Mouse (Mus musculus) right cerebral cortex, postnatal 25 days (tissue): Measurements from ENCODE around the gene Rerg.
"Not testable (repeated sequence)": the region's sequence is repeated elsewhere in the genome, so short reads cannot be mapped to it uniquely, and the experiment has no call there.

Experiments used
- DNase-seq: peaks from one replicate; pipeline ENCODE4 v3.0.0; 2022

Rerg gene

DNA sequence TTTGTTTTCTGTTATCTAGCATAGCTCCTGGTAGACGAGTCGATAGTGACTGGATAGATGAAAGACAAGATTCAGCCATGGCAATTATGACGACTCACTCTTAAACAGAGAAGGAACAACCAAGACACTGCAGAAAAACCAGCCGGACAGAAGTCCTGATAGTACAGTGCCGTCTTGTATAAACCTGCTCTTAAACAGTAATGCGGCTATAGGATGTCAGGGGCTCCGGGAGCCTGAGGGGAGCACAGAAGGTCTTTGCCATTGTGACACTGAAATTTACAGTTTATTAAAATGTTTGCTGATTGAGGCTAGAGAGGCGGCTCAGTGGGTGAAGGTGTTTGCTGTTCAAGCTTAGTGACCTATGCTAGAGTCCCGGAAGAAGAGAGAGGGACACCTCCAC, 98.8 kb downstream of the Rerg start:
- no peak for DNase-seq

DNA sequence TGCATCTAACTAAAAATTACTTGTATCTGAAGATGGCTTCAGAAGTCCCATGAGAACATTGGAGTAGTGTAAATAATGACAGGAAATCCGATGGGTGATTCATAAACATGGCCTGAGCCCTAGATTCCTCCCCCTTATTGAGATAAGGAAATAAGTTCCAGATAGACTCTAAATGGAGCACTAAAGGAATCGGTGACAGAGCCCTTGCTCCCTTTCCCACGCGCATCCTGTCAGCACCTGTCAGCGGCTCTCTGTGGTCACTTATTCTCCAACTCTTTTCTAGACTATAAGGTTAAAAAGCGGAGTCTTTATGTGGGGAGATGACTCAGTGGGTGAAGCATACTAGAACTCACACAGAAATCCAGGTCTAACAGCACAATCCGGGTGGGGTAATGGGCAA, 104.8 kb downstream of the Rerg start:
- no peak for DNase-seq

GRCm38 (mm10) chr6:137064786-137065185, 105.5 kb downstream of the Rerg start:
- DNase-seq, result no peak

GRCm38 (mm10) chr6:137063239-137063940, 106.9 kb downstream of the Rerg start:
- no peak for DNase-seq

- DNase-seq, result no peak
These were observed 108.3 kb downstream of the Rerg start for GRCm38 (mm10) chr6:137061880-137062531.

DNA sequence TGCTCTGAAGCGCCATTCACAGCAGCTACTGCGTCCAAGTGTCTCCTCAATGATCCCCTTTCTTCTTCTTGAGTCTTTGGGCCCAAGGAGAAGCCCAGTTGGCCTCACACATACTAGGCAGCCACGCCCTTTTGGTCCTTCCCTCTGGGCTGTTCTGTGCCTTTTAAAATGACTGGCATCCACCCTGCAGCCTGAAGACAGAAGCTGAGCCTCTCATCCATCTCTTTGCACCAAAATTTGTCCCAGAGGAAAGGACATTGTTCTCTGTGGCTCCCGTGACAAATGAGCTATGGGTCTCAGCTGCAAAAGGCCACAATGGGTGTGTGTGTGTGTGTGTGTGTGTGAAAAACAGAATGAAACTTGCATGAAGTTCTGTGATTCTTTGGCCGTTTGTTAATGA, 109.7 kb downstream of the Rerg start:
- DNase-seq, result no peak

DNA sequence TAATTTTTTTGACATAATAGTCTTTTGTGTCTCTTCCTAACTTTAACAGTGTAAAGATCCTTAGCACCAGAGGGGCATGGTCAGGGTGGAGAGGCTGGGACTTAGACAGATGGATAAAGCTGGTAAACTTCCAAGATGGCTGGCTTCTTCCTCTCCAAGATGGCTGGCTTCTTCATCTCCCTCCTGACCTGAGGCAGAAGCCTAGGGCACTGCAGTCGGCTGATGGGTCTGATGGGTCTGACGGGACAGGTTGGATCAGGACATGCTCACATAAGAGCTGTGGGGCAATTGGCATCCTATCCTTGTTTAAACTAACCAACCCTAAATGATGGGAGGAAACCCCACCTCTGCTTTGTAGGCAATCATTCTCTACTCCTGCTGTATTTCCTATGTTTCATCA, 112.0 kb downstream of the Rerg start:
- DNase-seq, result no peak

GRCm38 (mm10) chr6:137054073-137054472, 116.2 kb downstream of the Rerg start:
- no peak for DNase-seq

DNA sequence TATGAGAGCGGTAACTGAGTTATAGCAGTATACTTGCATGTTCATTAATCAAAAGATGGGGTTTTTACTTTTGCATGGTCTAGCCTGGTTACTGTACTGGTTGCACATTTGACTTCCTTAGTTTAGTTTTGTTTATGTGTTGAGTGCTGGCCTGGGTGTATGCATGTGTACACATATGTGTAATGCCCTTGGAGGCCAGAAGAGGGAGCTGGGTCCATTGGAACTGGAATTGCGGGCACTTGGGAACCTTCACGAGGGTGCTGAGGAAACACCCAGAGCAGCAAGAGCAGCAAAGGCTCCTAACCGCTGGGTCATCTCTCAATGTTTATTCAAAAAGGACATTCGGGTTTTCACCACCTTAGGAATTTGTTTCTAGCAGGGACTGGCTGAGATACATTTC, 116.8 kb downstream of the Rerg start:
- no peak for DNase-seq

- DNase-seq, result no peak
These were observed 117.3 kb downstream of the Rerg start for GRCm38 (mm10) chr6:137053006-137053405.

- DNase-seq, result no peak
These were observed 123.3 kb downstream of the Rerg start for GRCm38 (mm10) chr6:137047036-137047435.

- DNase-seq, result no peak
These were observed 125.2 kb downstream of the Rerg start for GRCm38 (mm10) chr6:137045011-137045504.

GRCm38 (mm10) chr6:137035611-137036395, 134.5 kb downstream of the Rerg start:
- DNase-seq, result not testable (repeated sequence)

GRCm38 (mm10) chr6:137030611-137031097, 139.6 kb downstream of the Rerg start:
- DNase-seq, result no peak

DNA sequence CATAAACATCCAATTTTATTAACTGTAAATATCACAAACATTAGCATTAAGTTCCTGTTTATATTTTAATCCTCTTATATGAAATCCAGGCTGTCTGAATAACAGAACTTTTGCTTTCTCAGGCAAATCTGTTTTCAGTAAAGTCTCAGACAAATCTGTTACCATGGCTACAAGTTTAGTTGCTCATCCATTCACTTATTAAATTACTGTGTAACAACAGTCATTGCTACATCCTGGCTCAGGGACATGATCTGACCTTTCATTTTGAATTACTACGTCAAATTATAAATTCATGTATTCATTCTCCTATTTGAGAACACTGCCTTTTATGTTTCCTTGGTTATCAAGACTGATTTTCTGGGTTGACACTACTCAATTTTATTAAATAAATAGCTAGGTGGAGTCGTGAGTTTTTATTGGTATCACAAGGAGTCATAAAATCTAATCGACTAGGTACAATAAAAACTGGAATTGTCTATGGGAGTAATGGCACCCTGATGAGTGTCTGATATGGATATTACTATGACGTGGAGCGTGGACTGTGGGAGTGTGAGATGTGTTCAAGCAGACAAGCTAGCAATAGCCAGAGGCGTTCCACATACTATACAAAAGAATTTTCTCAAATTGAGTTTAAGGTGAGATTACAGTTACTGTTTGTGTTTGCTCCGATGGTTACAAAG, 140.2 kb downstream of the Rerg start:
- DNase-seq, result no peak

DNA sequence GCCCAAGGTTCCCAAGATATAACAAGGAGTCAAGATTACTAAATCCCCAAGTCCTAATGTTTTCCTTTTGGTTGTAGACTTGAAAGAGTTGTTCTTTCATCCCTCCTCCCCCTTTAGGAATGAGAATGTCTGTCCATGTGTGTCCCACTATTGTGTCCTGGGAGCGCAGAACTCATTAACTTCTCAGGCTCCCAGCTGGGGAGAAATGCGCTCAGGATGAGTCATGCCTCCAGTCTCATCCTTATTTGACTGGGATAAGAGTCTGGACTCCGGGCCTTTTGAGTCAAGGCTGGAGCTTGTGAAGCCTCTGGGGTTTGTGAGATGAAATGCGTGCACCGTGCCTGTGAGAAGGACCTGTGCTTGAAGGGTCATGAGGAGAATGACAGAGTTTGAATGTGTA, 144.8 kb downstream of the Rerg start:
- DNase-seq, result no peak

DNA sequence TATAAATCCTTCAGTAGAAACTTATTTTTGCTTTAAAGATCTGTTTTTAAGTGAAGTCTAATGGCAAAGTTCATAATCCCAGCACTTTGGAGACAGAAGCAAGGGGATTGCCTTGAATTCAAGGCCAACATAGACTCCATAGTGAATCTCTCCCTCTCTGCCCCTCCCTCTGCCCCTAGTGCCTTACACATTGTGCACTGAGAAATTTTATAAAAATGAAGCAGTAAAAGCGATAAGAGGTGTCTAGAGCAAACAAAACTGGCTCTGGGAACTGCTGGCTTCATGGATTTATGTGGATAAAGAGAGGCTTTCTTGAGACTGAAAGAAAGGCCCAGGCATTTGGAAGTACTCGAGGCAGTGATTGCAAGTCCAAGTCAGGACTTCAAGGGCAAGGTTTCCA, 145.8 kb downstream of the Rerg start:
- DNase-seq, result no peak

DNA sequence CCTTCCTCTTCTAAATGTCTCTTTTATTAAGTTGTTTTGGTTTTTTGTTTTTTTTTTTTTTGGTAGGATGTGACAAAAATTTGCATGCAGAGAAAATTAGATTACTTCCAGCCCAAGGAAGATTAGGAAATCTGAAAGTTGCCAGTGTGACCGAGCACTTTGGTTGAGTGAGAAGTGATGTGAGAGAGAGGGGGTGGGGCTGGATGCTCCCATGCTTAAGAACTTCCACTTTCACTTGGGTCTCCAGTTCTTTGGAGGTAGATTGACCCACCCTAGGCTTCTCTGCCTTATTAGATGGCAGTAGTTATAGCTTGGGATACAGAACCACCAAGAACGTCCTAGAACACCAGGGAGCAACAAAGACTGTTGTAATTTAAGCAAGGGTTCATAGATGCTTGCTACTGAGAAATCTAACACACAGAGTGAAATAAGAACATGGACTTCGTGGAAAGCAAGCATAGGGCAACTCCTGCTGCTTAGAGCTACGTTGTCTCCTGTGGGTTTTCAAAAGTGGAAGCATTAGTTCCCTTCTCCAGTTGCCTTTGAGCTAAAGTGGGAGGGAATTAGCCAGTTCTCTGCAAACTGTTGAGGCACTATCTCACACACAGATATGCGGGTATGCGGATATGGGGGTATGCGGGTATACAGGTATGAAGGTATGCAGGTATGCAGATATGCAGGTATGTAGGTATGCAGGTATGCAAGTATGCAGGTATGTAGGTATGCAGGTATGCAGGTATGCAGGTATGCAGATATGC, 152.9 kb downstream of the Rerg start:
- DNase-seq, result no peak

DNA sequence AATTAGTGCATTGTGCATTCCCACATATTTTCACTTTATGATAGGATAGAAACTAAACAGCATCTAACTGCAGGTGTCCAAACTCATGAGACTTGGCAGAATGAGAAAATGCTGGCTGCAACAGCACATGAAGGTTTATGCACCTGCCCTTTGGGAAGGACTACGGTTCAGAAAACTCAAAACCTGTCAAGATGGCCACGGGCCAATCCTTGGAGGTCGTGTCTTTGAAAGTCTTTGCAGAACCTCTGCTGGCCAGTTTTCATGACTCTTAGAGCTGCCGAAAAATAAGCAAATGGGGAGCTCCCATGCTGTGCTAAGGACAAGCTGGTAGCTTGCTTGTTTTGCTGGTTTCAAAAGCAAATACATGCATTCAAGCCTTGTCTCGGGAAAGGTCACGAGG, 156.0 kb downstream of the Rerg start:
- DNase-seq, result no peak

DNA sequence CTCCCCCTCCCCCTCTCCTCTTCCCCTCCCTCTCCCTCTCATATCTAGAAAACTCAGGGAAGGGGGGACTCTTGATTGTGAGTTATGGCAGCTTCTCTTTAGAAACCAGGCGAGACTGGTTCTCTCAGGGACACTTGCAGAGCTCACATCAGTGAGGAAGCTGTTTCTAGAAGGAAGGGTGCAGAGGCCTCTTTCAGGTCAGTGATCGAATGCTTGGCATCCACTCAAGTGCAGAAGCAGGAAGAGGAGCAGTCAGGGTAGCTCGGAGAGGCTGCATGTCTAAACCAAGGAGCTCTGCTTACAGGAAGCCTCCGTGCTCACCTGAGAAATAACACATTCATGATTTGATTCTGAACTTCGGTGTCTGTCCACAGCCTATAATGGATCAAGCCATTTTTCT, 159.1 kb downstream of the Rerg start:
- no peak for DNase-seq
